Mouse (Mus musculus) telencephalon, adult 2 months (tissue): ENCODE measurements at regions not wholly inside any gene's neighbourhood (a gene's known extent, or its start where the extent isn't known, plus 50 kb on each side); places are given as distances from the start of the nearest gene placed in this dataset.

ENCODE experiments used
- DNase-seq: peaks from one replicate; pipeline ENCODE4 v3.0.0-alpha.2; 2011; ENCODE audit warnings: low read depth, low spot score

- DNase-seq, result no peak
Observed at GRCm38 (mm10) chr13:84878178-84878849, 310.9 kb upstream of the Ccnh start.

DNA sequence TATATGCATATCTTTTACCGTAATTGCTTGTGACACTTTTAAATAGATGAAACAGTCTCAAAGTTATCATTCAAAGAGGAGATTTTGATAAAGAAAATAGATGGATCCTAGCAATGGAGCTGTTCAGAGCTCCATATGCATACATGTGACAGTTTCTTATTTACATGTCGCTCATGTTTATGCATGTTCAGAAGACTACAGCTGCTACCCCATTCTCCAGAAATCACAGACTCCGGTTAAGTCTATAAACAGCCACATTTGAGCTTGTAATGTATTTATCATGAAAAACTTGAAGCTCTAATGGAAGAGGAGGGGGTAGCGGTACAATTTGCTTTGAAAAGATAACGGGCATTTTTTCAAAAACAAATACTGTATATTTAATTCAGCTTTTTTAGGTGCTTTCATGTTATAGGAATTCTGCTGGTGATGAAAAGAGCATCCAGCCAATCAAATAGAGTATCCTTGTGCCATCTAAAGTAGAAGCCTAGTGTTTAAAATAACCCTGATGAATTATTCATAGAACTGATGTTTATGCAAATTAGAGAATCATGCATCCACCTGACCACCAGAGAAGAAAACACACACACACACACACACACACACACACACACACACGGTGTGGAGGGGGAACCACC, 283.7 kb upstream of the Ccnh start:
- DNase-seq, result peak; percentile 42

- peak; percentile 8 for DNase-seq
Observed at GRCm38 (mm10) chr13:84905994-84906393, 283.2 kb upstream of the Ccnh start.

DNA sequence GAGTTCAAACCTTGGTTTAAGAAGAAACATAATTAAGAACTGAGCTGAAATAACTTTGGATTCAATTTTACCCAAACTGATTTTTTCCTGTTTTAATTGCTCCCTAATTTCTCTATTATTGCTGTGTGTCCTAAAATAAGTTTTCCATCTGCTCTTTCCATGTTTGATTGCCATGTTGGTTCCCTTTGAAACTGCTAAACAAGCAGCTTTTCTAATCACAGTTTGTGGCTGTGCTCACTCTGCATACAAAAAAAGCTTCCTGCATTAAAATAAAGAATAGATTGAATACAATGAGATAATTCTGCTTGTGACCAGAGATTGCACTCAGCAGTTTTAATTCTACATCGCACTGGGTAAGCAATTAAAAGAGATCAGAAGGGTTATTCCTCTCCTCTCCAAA, 257.9 kb upstream of the Ccnh start:
- DNase-seq, result no peak

- DNase-seq, result peak; percentile 58
Observed at GRCm38 (mm10) chr13:84935610-84936009, 253.6 kb upstream of the Ccnh start.

DNA sequence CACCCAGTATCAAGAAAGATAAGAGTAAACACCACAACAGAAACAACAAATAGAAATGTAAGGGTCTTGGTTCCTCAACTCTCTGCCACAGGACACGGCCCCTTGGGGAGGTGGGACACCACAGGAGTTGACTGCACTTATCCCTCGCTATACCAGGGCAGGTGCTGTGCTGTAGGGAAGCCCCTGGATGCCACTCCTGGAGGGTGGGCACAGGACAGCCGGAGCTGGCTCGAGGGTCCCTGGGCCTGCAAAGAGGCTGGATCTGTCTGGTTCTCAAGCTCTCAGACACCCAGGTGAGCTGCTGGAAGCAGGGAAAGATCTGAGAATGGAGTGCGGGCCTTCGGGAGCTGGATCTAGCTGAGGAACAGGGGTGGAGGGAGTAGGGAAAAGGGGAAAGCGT, 249.5 kb upstream of the Ccnh start:
- no peak for DNase-seq

DNA sequence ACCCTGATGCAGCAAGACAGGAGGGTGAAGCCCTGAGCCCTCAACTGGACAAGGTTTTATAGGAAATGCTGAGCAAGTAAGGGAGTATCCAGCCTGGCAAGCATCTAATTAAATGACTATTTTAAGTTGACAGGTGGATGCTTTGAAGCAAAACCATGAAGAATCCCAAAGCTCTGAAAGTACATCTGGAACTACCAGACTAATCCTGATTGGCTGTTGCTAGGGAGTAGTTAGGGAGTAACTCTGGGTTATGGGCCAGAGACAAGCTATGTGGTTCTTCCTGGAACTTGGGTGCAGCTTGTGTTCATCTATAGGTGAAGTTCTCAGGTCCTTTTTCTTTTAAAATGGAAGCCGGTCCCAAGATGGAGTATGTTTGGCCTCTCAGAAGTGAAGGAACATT, 248.3 kb upstream of the Ccnh start:
- DNase-seq, result no peak

DNA sequence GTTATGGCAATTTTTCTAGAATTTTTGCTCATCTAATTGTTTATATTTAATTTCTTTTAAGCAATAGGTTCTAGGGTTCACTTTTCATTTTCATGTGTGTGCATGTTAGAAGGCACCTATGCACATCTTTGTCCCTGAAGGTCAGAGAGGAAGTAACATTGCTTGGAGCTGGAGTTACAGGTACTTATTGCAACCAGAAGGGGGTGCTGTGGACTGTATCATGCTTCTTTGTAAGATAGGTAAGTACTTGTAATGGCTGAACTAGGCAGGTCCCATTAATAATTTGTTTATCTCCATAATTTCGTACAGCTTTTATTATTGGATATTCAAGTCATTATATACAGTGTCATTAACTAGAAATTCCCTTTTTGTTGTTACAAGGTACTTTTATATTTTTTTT, 238.3 kb upstream of the Ccnh start:
- no peak for DNase-seq

DNA sequence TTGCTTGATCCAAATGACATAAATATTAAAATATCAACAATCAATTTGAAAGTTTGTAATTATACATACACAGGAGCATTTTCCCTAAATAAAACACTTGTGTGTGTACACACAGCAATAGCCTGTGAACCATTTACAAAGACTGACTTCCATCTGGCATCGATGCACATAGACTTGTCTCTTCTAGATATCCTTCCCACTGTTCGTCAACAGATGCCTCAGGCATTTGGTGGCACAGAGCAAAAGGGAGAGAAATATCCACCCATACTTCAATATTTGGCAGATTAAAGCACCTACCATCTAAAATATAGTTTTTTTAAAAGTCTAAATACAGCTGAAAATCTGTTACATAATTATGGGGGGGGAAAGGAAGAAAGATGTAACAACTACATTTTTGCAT, 236.0 kb upstream of the Ccnh start:
- DNase-seq, result no peak

- DNase-seq, result no peak
Observed at GRCm38 (mm10) chr13:84953760-84954159, 235.4 kb upstream of the Ccnh start.

DNA sequence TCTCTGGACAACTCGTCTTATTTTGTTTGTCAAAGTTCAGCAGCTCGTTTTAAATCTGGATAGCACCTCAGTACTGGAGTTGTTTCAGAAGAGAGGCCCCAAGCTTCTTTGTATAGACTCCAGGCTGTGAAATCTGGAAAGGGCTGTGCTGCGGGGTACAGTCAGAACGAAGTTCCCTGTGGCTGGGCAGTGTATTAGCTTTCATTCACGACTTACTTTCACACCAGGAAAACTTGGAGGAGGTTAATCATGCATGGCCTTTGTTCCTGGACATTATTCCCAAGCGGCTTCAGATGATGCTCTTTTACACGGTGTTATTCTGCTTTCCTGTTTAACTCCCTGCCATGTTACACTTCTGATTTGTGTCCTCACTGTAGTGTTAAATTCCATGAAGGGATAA, 220.3 kb upstream of the Ccnh start:
- no peak for DNase-seq
